Mouse (Mus musculus) C2C12 (cell line): Measurements from ENCODE around the gene Pnpo. TPM values are rescaled to one million over a fixed set of nuclear protein-coding genes. Genes with fewer than 3 reads are reported as not detected.
A peak's percentile ranks its signal among the peaks of the same experiment; 100 is the strongest.

ENCODE experiments used
- H3K27me3 ChIP-seq: one replicate; pipeline ENCODE4 v1.6.1; 2011; ENCODE audit not compliant: control insufficient read depth, insufficient read depth, insufficient read length
- H3K36me3 ChIP-seq: one replicate; pipeline ENCODE4 v1.6.1; 2011; ENCODE audit not compliant: control insufficient read depth, insufficient read depth
- H3K4me3 ChIP-seq: one replicate; pipeline ENCODE4 v1.5.1; 2011; ENCODE audit warnings: mild to moderate bottlenecking, control low read depth; ENCODE audit not compliant: poor library complexity, insufficient read depth, severe bottlenecking
- H3K79me2 ChIP-seq: one replicate; pipeline ENCODE4 v1.6.1; 2011; ENCODE audit not compliant: control insufficient read depth, insufficient read depth
- H3K79me3 ChIP-seq: one replicate; pipeline ENCODE4 v1.6.1; 2011; ENCODE audit warnings: low read depth, control low read depth
- H3ac ChIP-seq: one replicate; pipeline ENCODE3; 2011; ENCODE audit warnings: low read depth; ENCODE audit not compliant: control insufficient read depth, insufficient read length
- CEBPB ChIP-seq: IDR thresholded peaks from one replicate; pipeline ENCODE4 v1.6.1; 2011; ENCODE audit warnings: low read depth, mild to moderate bottlenecking, control low read depth, moderate library complexity
- CTCF ChIP-seq: IDR thresholded peaks from one replicate; pipeline ENCODE4 v1.5.1; 2011; ENCODE audit not compliant: control insufficient read depth, insufficient read depth, insufficient read length
- FOSL1 ChIP-seq: IDR thresholded peaks from one replicate; pipeline ENCODE4 v1.8.0; 2011; ENCODE audit warnings: mild to moderate bottlenecking, low read length; ENCODE audit not compliant: poor library complexity, insufficient read depth, severe bottlenecking
- MAX ChIP-seq: IDR thresholded peaks from one replicate; pipeline ENCODE4 v1.6.1; 2011; ENCODE audit warnings: mild to moderate bottlenecking, control low read depth
- MYOD1 ChIP-seq: IDR thresholded peaks from one replicate; pipeline ENCODE4 v1.6.1; 2011; ENCODE audit warnings: low read depth; ENCODE audit not compliant: control insufficient read depth, insufficient read length
- MYOG ChIP-seq: IDR thresholded peaks from one replicate; pipeline ENCODE4 v1.6.1; 2011; ENCODE audit not compliant: control insufficient read depth, insufficient read length; ENCODE audit errors: extremely low read depth
- USF1 ChIP-seq: IDR thresholded peaks from one replicate; pipeline ENCODE4 v1.6.1; 2011; ENCODE audit warnings: low read depth, mild to moderate bottlenecking, control low read depth, moderate library complexity
- polyA plus RNA-seq: library from polyadenylated mRNA; unstranded; fragments of >200 nt; fragmentation: generic; extraction: Trizol; gene quantifications from one replicate; pipeline ENCODE4 v1.2.1, GENCODE M21; 2012; ENCODE audit warnings: missing spikeins

The Pnpo gene
- polyA plus RNA-seq, 1 experiment: 8.5 TPM

GRCm38 (mm10) chr11:96937549-96938425, 6.0 kb downstream of the Pnpo start:
- Histone ChIP-seq H3K27me3 (no peaks in the 10 kb centered on the region), H3ac (no peak overlapping the region), H3K4me3 (no peak overlapping the region), H3K79me2 (no peaks in the 10 kb centered on the region), H3K79me3 (no peaks in the 10 kb centered on the region), H3K36me3 (no peaks in the 10 kb centered on the region)
- TF ChIP-seq MYOG (no peak), CTCF (peak; percentile 83)

- Histone ChIP-seq H3K27me3 (peaks cover 4% of the 10 kb centered on the region), H3ac (no peak overlapping the region), H3K79me3 (no peaks in the 10 kb centered on the region), H3K4me3 (no peak overlapping the region), H3K36me3 (no peaks in the 10 kb centered on the region), H3K79me2 (no peaks in the 10 kb centered on the region)
- TF ChIP-seq FOSL1 (no peak), CEBPB (no peak), MYOG (no peak), MAX (no peak), CTCF (no peak), MYOD1 (no peak), USF1 (no peak)
Measured at GRCm38 (mm10) chr11:96935872-96936650, 7.7 kb downstream of the Pnpo start.

GRCm38 (mm10) chr11:96934921-96935356, 8.8 kb downstream of the Pnpo start:
- Histone ChIP-seq H3K79me2 (no peaks in the 10 kb centered on the region), H3K36me3 (no peaks in the 10 kb centered on the region), H3K27me3 (peaks cover 4% of the 10 kb centered on the region), H3K4me3 (no peak overlapping the region), H3K79me3 (no peaks in the 10 kb centered on the region), H3ac (no peak overlapping the region)
- TF ChIP-seq CTCF: no peak
- TF ChIP-seq USF1: peak; percentile 85

GRCm38 (mm10) chr11:96933562-96934276, 10.1 kb downstream of the Pnpo start:
- H3K27me3 ChIP-seq: peaks cover 9% of the 10 kb centered on the region
- H3K36me3 ChIP-seq: no peaks in the 10 kb centered on the region
- no peak for TF ChIP-seq MYOG
- TF ChIP-seq MAX: no peak
- no peak for TF ChIP-seq FOSL1
- no peak for TF ChIP-seq CTCF
- TF ChIP-seq USF1: no peak
- no peak for TF ChIP-seq CEBPB
- no peak for TF ChIP-seq MYOD1
- H3K79me3 ChIP-seq: no peaks in the 10 kb centered on the region
- no peak overlapping the region for H3K4me3 ChIP-seq
- H3K79me2 ChIP-seq: no peaks in the 10 kb centered on the region
- H3ac ChIP-seq: no peak overlapping the region

GRCm38 (mm10) chr11:96931327-96932062, 12.3 kb downstream of the Pnpo start:
- H3K79me2 ChIP-seq: no peaks in the 10 kb centered on the region
- no peaks in the 10 kb centered on the region for H3K79me3 ChIP-seq
- H3ac ChIP-seq: no peak overlapping the region
- no peak overlapping the region for H3K4me3 ChIP-seq
- H3K36me3 ChIP-seq: no peaks in the 10 kb centered on the region
- no peak for TF ChIP-seq CTCF
- peaks cover 14% of the 10 kb centered on the region for H3K27me3 ChIP-seq
